Mouse (Mus musculus): ENCODE data around the gene Lrrc32.

- TF ChIP-seq EP300 (IDR thresholded peaks at IDR 0.05), result no peak
- TF ChIP-seq CTCF (IDR thresholded peaks at IDR 0.05), result no peak
Measured at GRCm38 (mm10) chr7:98449696-98450095, 39.4 kb upstream of the Lrrc32 start.
